Mouse (Mus musculus) splenic B cell, adult 2 months (primary cell): ENCODE data around the gene 9130230L23Rik.

ENCODE experiments used
- DNase-seq: peaks from one replicate; pipeline ENCODE4 v3.0.0-alpha.2; 2011; ENCODE audit warnings: low read depth, low spot score
- H3K27me3 ChIP-seq: 2 replicates; pipeline ENCODE4 v1.6.1; 2012; ENCODE audit warnings: mild to moderate bottlenecking, low read length, moderate library complexity, mixed read lengths; ENCODE audit not compliant: control insufficient read depth, poor library complexity, insufficient read depth, severe bottlenecking
- H3K36me3 ChIP-seq: 2 replicates; pipeline ENCODE4 v1.6.1; 2012; ENCODE audit warnings: mild to moderate bottlenecking, low read length, moderate library complexity, mixed read lengths; ENCODE audit not compliant: control insufficient read depth, poor library complexity, insufficient read depth, severe bottlenecking

Gene 9130230L23Rik

DNA sequence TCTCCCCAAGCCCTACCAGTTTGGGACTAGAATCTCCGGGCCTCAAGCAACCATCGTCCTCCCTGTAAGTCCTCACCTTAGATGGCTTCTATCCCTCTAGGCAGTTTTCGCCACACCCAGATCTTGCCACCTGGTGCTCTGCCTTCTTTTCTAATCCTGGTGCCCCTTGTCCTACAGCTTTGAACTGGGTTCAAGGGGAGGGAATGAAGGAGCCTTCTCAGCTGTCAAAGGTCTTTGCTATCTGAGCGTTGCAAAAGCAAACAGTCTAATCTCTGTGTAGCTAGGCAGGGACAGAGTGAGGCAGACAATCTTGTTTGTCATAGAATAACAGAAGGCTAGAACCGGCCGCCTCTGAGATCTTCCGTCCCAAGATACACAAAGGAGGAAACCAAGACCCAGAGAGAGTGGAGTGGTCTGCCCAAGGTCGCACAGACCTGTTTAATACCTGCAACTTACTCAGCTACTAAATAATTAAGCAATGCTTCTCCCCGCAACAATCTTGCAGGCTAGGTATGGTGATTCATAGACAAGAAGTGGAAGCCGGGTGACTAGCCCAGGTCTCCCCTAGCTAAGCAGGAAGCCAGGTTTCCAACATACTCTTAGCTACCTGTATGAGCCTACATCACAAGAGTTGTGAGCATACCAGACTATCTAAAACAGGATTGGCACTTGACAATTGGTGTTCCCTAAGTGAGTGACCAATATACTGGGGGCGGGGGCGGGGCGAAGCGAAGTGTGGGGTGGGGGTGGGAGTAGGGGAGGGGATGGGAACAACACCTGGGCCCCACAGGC, at the start of gene 9130230L23Rik:
9130230L23Rik (minus strand) TSS at position 152 of the 792 bp plus-strand sequence.
- H3K36me3 ChIP-seq, result no peaks in the 10 kb centered on the region
- no peaks in the 10 kb centered on the region for H3K27me3 ChIP-seq
- DNase-seq, result no peak

DNA sequence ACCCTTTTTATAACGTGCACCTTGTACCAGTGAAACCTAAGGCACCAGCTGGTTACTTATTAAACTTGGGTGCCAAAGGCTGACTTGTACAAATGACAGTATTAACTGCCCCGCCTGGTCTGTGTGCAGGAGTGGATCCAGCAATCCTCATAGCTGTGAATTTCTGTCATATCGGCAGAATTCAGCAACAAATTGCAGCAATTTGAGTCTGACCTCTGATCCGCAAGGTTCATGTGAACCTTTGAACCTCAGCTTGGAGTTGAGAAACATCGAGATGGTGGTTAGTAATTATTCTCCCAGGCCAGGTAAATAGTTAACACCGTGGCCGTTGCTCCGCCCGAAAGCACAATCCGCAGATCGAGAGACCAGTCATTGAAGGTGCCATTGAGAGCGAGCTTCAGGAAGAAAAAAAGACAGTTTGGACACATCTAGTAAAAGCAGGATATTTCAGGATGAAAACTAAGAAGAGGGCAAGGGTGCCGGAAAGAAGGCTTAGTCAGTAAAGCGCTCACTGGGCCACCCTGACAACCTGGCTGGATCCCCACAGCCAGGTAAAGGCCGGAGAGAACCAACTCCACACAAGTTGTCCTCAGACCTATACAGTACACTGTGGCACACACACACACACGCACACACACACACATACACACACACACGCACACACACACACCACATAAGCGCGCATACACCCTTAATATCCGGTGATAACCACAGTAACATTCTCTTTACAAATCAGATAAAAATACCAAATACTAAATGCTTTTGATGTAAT, 48.9 kb upstream of the 9130230L23Rik start:
- H3K36me3 ChIP-seq, result no peaks in the 10 kb centered on the region
- no peak for DNase-seq

DNA sequence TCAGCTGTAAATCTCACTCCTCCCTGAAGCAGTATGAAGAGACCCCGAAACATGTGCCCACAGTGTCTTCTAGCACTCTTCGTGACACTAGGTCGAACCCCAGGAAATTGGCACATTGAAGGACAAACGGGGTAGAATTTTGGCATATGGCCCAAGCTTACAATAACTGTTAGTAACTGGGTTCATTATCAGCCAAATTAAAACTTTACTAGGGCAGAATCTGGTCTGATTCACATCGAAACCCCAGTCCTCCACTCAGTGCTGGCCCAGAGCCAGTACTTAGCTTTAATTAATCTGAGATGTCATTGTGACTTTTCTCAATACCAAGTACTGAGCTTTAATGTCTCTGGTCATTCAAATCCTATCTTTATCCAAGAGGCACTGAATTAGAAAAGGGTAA, 46.8 kb upstream of the 9130230L23Rik start:
- H3K27me3 ChIP-seq, result no peaks in the 10 kb centered on the region
- no peaks in the 10 kb centered on the region for H3K36me3 ChIP-seq
- no peak for DNase-seq

More for the DNA sequence above, 48.9 kb upstream of the 9130230L23Rik start:
- H3K27me3 ChIP-seq, result no peaks in the 10 kb centered on the region

DNA sequence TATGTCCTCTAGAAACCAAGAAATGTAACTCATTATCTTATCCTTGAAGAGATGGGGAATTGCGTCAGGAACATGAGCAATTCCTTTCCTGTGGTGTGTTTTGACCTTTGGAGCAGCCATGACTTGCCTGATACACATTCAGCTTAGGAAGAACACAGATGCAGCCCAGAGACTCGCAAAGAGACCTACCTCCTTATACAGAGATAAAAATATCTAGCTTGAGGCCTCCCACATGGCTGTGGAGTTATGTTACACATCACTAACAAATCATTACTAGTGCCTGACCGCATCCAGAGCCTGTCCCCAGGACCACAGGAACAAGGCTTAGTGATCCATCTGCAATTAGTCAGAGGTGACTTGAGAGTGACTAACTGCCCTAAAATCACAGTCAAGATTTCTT, 42.3 kb upstream of the 9130230L23Rik start:
- no peaks in the 10 kb centered on the region for H3K27me3 ChIP-seq
- no peaks in the 10 kb centered on the region for H3K36me3 ChIP-seq
- DNase-seq, result no peak

DNA sequence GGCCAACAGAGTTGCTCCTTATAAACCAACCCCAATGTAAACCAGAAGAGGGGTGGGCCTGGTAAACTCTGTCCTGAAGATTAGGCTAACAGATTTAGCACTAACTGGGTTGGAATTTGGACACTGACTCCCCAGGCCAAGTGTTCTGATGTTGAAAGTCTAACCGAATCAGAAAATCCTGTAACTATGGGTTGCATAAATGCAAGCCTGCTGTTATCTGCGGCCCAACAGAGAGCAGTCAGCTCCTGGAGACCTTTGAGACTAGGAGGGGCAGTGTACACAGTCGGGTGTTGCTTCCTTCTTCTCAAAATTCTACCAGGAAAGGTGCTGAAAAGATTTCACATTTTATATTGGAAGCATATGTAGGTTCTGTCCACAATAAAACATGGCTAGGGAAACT, 39.8 kb upstream of the 9130230L23Rik start:
- Histone ChIP-seq H3K36me3 (no peaks in the 10 kb centered on the region), H3K27me3 (no peaks in the 10 kb centered on the region)
- no peak for DNase-seq

DNA sequence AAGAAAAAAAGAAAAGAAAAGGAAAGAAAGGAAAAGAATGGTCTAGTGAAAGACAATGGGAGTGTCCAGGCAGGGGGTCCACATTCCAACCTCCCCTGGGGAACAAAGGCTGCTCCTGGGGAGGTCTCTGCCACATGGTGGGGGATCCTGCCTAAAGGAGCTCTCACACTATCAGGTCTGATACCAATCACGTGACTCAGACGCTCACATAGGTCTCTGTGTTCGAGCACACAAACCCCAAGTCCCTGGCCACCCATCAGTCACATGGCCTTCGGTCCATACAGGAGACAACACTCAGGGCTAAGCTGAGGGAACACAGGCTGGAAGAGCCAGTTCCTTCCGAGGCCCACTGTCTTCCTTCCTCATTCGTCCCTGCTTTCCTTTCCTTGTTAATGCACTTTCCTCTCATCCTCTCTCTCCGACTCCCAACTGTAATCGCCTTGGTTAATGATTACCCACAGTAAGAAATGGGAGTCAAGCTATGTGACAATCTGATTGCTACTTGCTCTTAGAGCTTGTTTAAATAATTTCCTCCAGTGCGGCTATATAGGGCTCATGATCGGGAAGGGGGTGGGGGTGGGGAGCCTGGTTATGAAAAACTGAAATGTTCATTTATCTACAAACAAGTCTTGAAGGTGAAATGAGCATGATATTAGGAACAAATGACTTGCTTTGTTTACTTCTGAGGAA, 38.7 kb upstream of the 9130230L23Rik start:
- no peaks in the 10 kb centered on the region for H3K27me3 ChIP-seq
- no peaks in the 10 kb centered on the region for H3K36me3 ChIP-seq
- DNase-seq, result no peak

DNA sequence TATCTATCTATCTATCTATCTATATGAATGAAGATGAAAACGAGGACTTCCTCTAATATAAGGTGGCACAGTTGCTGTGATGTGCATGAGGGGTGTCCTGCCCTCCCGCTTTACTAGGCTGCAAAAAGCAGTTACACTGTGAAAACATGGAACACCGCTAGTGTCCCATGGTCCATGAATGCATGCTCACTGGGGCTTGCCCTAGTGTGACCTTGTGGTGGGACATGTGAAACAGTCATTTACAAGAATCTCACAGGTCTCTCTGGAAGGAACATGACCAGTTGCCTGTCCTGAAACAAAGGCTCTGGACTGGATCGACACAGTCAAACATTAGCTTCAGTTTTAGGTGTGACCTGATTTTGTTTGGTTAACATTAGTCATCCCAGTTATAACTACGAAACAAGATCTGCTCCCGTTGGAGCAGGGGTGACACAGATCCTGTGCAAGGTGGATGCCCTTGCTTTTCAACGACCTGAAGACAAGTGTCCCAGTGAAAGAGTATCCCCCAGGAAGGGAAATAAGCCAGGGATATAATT, 36.7 kb upstream of the 9130230L23Rik start:
- no peak for DNase-seq
- no peaks in the 10 kb centered on the region for H3K27me3 ChIP-seq
- no peaks in the 10 kb centered on the region for H3K36me3 ChIP-seq

DNA sequence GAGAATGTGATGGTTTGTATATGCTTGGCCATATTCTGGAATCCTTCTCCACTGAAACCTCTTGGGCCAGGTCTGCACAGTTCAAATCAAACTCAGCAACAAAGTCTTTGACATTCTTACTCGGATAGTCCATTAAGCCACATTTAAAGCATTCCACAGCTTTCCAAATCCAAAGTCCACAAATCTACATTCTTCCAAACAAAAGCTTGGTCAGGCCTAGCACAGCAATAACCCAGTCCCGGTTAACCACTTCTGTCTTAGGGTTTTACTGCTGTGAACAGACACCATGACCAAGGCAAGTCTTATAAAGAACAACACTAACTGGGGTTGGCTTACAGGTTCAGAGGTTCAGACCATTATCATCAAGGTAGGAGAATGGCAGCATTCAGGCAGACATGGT, 35.7 kb upstream of the 9130230L23Rik start:
- H3K27me3 ChIP-seq, result no peaks in the 10 kb centered on the region
- no peak for DNase-seq

DNA sequence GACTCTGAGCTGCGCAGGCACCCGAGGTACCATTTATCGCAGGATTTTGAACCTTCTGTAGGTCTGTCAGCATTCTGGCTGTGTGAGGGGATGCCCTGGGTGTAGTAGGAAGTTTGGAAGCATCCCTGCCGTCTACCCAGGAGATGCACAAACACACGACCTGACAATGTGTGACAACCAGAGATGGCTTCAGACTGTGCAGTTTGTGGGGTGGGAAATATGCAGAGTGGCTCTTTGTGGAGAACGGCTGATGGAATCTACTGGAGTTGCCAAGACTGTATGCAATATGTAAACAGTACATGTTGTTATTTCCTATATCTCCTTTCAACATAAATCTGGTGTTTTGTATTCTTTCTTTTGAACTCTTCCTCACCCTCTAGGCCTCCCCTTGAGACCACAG, 33.0 kb upstream of the 9130230L23Rik start:
- Histone ChIP-seq H3K27me3 (no peaks in the 10 kb centered on the region), H3K36me3 (no peaks in the 10 kb centered on the region)
- no peak for DNase-seq

More for the DNA sequence above, 35.7 kb upstream of the 9130230L23Rik start:
- no peaks in the 10 kb centered on the region for H3K36me3 ChIP-seq

DNA sequence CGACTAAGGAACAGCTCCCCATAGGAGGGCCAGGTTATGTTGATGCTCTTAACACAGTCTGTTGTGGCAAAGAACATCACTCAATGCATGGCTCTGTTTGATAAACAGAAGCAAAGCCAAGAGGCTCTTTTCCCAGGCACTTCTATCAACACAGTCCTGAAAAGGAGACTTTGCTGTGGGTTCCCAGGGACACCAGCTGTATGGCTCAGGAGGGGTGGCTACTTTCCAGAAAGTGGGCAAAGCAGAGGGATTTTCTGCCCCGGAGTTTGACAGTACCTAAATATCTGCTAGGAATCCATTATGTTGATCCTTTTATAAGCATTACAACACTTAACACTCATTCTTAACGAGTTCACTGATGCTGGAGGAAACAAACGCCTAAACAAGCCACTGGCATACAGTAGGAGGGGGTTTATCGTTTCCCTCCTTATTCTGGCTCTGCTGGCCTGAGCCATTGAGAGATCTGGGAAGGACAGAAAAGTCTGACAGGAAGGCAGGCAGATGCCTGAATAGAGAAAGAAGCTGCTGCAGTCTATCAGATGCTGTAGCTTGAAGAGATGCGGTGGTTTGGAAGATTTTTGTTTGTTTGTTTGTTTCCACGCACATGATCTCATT, 32.5 kb upstream of the 9130230L23Rik start:
- Histone ChIP-seq H3K27me3 (no peaks in the 10 kb centered on the region), H3K36me3 (no peaks in the 10 kb centered on the region)
- DNase-seq, result no peak

DNA sequence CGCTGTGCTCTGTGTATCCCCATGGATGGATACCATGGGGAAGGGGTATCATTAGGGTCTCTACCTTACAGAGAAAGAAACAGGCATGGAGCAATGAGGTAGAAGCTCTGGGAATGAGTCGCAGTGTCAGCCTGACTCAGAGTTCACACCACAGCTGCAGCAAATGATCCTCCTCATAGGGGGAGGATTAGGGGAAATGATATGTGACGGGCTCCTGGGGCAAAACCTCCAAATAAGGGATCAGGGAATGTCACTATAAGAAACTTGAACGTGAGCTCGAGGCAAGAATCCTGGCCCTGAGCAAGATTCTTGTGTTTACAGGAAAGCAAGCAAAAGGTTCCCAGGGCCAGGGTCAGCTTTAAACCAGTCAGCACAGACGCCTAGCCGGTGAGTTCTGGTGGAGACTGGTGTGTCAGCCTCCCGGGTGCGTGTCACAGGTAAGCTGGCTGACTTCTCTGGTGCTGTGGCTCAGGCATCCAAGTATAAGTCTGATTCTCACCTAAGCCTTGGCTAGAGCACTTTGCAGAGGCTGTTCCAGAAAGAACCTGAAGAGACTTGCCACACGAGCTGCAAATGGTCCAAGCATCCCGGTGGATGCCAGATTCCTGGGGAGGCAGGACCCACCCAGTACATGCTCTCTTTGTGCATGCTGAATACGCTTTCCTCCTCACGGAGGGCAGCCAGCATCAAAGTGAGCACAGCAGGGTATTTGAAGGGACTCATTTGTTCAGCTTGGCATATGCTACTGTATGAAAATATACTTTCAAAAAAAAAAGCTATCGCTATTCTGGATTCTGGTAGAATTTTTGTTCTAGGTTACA, 30.5 kb upstream of the 9130230L23Rik start:
- no peaks in the 10 kb centered on the region for H3K27me3 ChIP-seq
- H3K36me3 ChIP-seq, result no peaks in the 10 kb centered on the region
- no peak for DNase-seq

DNA sequence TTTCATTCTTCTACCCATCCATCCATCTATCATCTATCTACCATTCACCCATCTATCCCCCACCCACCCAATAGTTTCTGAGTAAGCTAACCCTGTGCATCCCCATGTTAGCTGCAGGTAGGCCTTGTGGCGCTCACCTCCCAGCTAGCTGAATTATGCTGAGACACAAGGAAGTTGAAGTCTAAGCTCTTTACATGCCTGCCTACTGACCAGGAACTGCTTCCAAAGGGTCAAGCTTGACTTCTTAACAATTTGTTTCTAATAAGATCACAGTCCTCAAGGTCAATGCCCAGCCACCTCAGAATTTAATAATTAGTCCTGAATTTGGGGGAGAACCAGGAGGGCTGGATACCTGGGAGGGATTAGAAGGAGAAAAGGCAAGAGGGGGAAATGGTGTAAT, 28.7 kb upstream of the 9130230L23Rik start:
- Histone ChIP-seq H3K27me3 (no peaks in the 10 kb centered on the region), H3K36me3 (no peaks in the 10 kb centered on the region)
- no peak for DNase-seq

DNA sequence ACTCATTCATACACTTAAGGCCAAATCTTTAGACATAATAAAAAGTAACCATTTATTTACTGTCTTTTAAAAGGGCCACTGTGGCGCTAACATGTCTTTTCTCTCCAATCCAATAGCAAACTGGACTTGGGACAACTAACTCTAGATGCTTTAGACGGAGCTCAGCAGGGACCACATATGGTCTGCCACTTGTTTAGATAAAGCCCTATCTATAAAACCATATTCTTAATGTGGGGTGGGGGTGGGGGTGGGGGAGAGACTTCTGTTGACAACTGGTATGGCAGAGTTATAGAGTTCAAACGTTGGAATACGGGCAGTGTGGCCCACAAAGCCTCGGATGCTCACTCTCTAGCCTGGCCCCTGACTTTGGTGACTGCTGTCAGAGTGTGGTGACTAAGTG, 27.6 kb upstream of the 9130230L23Rik start:
- no peaks in the 10 kb centered on the region for H3K36me3 ChIP-seq
- DNase-seq, result no peak
- no peaks in the 10 kb centered on the region for H3K27me3 ChIP-seq

DNA sequence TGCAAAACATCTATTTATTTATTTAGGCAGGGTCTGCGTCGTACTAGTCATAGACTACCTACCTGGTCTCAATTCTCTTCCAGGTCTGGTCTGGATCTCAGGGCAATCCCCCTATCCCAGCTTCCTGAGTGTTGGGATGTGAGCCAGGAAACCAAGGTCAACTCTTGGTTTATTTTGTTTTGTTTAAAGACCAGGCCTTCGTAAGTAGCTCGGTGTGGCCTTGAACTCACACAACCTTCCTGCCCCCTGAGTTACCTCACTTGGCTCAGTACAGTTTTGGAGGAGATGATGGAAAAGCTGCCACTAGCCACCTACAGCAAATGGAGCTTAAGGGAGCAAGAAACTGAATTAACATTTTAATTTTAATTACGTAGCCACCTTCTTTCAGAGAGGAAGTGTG, 24.1 kb upstream of the 9130230L23Rik start:
- DNase-seq, result no peak

More for the DNA sequence above, 24.1 kb upstream of the 9130230L23Rik start:
- H3K36me3 ChIP-seq, result no peaks in the 10 kb centered on the region
- no peaks in the 10 kb centered on the region for H3K27me3 ChIP-seq
